Comparison of ENCODE assay signal across 15 mouse cellular contexts in genomic region chr10:78589901-78590300, GRCm38 (mm10). TPM values are rescaled to one million over a fixed set of nuclear protein-coding genes. Genes with fewer than 3 reads are reported as not detected.
DNase-seq lines count a peak whose midpoint lies in the region; ATAC-seq and TF ChIP-seq lines count a peak whose summit lies in the region.
"Had no signal": no experiment of that assay in that cellular context is flagged by ENCODE, and none has a peak within 500 bp of the region (broad histone marks: within the 10 kb centered on the region; RNA-seq: fewer than 3 reads in every experiment).

No protein-coding gene starts in this region.

- DNase-seq in adrenal gland, adult (ENCODE audit: inconsistent age in 2 of 2, low spot score in 1 of 2), result peak; percentile 33 to 34
- no peak for DNase-seq in adrenal gland, adult 2 months
- DNase-seq in kidney, adult 11 months, result no peak
- no peak for DNase-seq in limb, embryonic 10.5 days (ENCODE audit: low spot score)
- no peak for DNase-seq in urinary bladder, adult 18-20 months (ENCODE audit: low spot score in 2 of 2)
- no peak for DNase-seq in retina, embryonic 14.5 days (ENCODE audit: low spot score)
- DNase-seq: kidney, adult 9 months; lung, postnatal 10 days had no signal

- H3K9me3 ChIP-seq in kidney, embryonic 14.5 days (ENCODE audit: control insufficient read depth, low read length), result no peaks in the 10 kb centered on the region
- H3K9me3 ChIP-seq in E14TG2a.4 (ENCODE audit: low read length), result no peaks in the 10 kb centered on the region
- no peaks in the 10 kb centered on the region for H3K9me3 ChIP-seq in limb, embryonic 10.5 days (replicated peaks)
- H3K9me3 ChIP-seq: forebrain, embryonic 13.5 days had no signal

- no peaks in the 10 kb centered on the region for H3K27me3 ChIP-seq in kidney, embryonic 14.5 days (ENCODE audit: control insufficient read depth, insufficient read depth, low read length)
- peaks cover 75% of the 10 kb centered on the region for H3K27me3 ChIP-seq in E14TG2a.4 (ENCODE audit: insufficient read depth, low read length)
- H3K27me3 ChIP-seq in limb, embryonic 10.5 days (ENCODE audit: low read depth, poor library complexity, severe bottlenecking), result no peaks in the 10 kb centered on the region
- H3K27me3 ChIP-seq: forebrain, embryonic 13.5 days had no signal

- peak overlapping the region; percentile 75; the same call in 1 of the 2 replicates for H3K4me2 ChIP-seq in kidney, embryonic 14.5 days (replicated peaks; ENCODE audit: low read depth, low read length)

- H3K9ac ChIP-seq in kidney, embryonic 14.5 days (ENCODE audit: low read depth, low read length), result peak overlapping the region; percentile 13; the same call in 1 of the 2 replicates
- H3K9ac ChIP-seq: forebrain, embryonic 13.5 days had no signal

- H3K4me1 ChIP-seq in kidney, embryonic 14.5 days (ENCODE audit: control insufficient read depth, insufficient read depth, low read length), result 0 out of 2 replicates have a peak, but pooled peaks cover 4% of the 10 kb centered on the region
- H3K4me1 ChIP-seq in E14TG2a.4 (replicated peaks; ENCODE audit: low read depth, low read length), result peaks cover 32% of the 10 kb centered on the region
- peaks cover 25% of the 10 kb centered on the region for H3K4me1 ChIP-seq in limb, embryonic 10.5 days

- 89% methylated on average over 8 of the region's 8 CpGs for whole genome bisulfite sequencing in kidney, embryonic 14.5 days
- 92% methylated on average over 8 of the region's 8 CpGs for WGBS in limb, embryonic 10.5 days

- no peak for TF ChIP-seq CTCF in E14TG2a.4 (conservative IDR thresholded peaks at IDR 0.05; ENCODE audit: low read length)

- H3K4me3 ChIP-seq in kidney, embryonic 14.5 days (ENCODE audit: low read length), result no peak overlapping the region
- peak overlapping the region; percentile 41; the same call in 1 of the 2 replicates for H3K4me3 ChIP-seq in E14TG2a.4 (replicated peaks; ENCODE audit: low read length)
- H3K4me3 ChIP-seq in limb, embryonic 10.5 days, result peak overlapping the region; percentile 77
- H3K4me3 ChIP-seq: left cerebral cortex, adult 2 months had no signal

- H3K27ac ChIP-seq in kidney, embryonic 14.5 days (ENCODE audit: low read depth, low read length), result no peak overlapping the region
- peak overlapping the region; percentile 94; the same call in 1 of the 2 replicates for H3K27ac ChIP-seq in limb, embryonic 10.5 days
- H3K27ac ChIP-seq: forebrain, embryonic 13.5 days; left cerebral cortex, adult 2 months had no signal

- peaks cover 48% of the 10 kb centered on the region for H3K36me3 ChIP-seq in kidney, embryonic 14.5 days (ENCODE audit: control insufficient read depth, insufficient read depth, low read length)
- H3K36me3 ChIP-seq in E14TG2a.4 (ENCODE audit: insufficient read depth, low read length), result peaks cover 8% of the 10 kb centered on the region; the same call in 1 of the 2 replicates
- peaks cover 51% of the 10 kb centered on the region for H3K36me3 ChIP-seq in limb, embryonic 10.5 days

- no peak for ATAC-seq in kidney, embryonic 14.5 days (ENCODE audit: low FRiP score, low TSS enrichment)
- ATAC-seq: forebrain, embryonic 13.5 days had no signal

RNA-seq across cellular contexts. Expression of gene Syde1, which starts 1.9 kb away (rescaled TPM):
- total RNA-seq in adrenal gland, adult 2 months (2021), result 10 to 100 TPM; 24.3 to 71.0 TPM
- polyA plus RNA-seq in adrenal gland, adult 2 months (2012; rRNA removed), result 57.6 and 66.8 TPM in 2 replicates
- 16.8 and 18.0 TPM in 2 replicates for polyA plus RNA-seq in kidney, embryonic 14.5 days (2014; fragmentation: Nextera tagmentation; extraction: Ambion mirVana)
- polyA plus RNA-seq in limb, embryonic 10.5 days (2016; fragmentation: Nextera tagmentation; extraction: Ambion mirVana), result 15.7 and 19.7 TPM in 2 replicates

RNA-seq across cellular contexts. Expression of gene Ilvbl, which starts 15.8 kb away (rescaled TPM):
- total RNA-seq in adrenal gland, adult 2 months (2021), result 10 to 100 TPM; 39.1 to 70.4 TPM
- 53.5 and 59.3 TPM in 2 replicates for polyA plus RNA-seq in adrenal gland, adult 2 months (2012; rRNA removed)
- polyA plus RNA-seq in kidney, embryonic 14.5 days (2014; fragmentation: Nextera tagmentation; extraction: Ambion mirVana), result 32.3 and 34.0 TPM in 2 replicates
- 27.2 and 38.8 TPM in 2 replicates for polyA plus RNA-seq in limb, embryonic 10.5 days (2016; fragmentation: Nextera tagmentation; extraction: Ambion mirVana)

RNA-seq across cellular contexts. Expression of gene Olfr1357, which starts 28.0 kb away (rescaled TPM):
- not detected for total RNA-seq in adrenal gland, adult 2 months (2021)
- polyA plus RNA-seq in adrenal gland, adult 2 months (2012; rRNA removed), result not detected in 2 replicates
- not detected in 2 replicates for polyA plus RNA-seq in kidney, embryonic 14.5 days (2014; fragmentation: Nextera tagmentation; extraction: Ambion mirVana)
- polyA plus RNA-seq in limb, embryonic 10.5 days (2016; fragmentation: Nextera tagmentation; extraction: Ambion mirVana), result not detected in 2 replicates
- total RNA-seq: ES-E14; granulocyte monocyte progenitor cell, adult 5-6 weeks; left cerebral cortex, adult 2 months had no signal
- polyA plus RNA-seq: cortical plate, adult 2 months; forebrain, embryonic 13.5 days had no signal

Comparison
In these comparisons a context has a peak if more than half of its experiments do, and no peak if none do; other contexts are left out.
1. DNase-seq: peak in adrenal gland, adult (2 of 2); none in adrenal gland, adult 2 months (single experiment), kidney, adult 11 months (single experiment), limb, embryonic 10.5 days (single experiment), urinary bladder, adult 18-20 months (0 of 2) and retina, embryonic 14.5 days (single experiment).